Mouse (Mus musculus) CD4-positive, CD25-positive, alpha-beta regulatory T cell, adult 4 months (primary cell): Measurements from ENCODE around the gene Mrpl22. TPM values are rescaled to one million over a fixed set of nuclear protein-coding genes. Genes with fewer than 3 reads are reported as not detected.
"Not testable (repeated sequence)": the region's sequence is repeated elsewhere in the genome, so short reads cannot be mapped to it uniquely, and the experiment has no call there.

Source experiments
- ATAC-seq: one replicate; pipeline ENCODE4 v1.8.0; 2017
- polyA plus RNA-seq, 2 experiments: library from polyadenylated mRNA; unstranded; fragments of 100-300 nt; shearing (Covaris generic); gene quantifications; one replicate each; pipeline ENCODE4 v1.2.1; 2017

The Mrpl22 gene
- polyA plus RNA-seq, 2 experiments from 2014 or later = 66.8 to 74.2 TPM

GRCm38 (mm10) chr11:58180756-58181155 lies 9.3 kb downstream of the Mrpl22 start:
- ATAC-seq = no peak

- peak; percentile 79 for ATAC-seq
Measured at GRCm38 (mm10) chr11:58183579-58183978, 12.1 kb downstream of the Mrpl22 start.

GRCm38 (mm10) chr11:58189675-58190074 lies 18.2 kb downstream of the Mrpl22 start:
- ATAC-seq = peak; percentile 63

- ATAC-seq = peak; percentile 43
Measured at GRCm38 (mm10) chr11:58193326-58193725, 21.9 kb downstream of the Mrpl22 start.

GRCm38 (mm10) chr11:58193860-58194520 lies 22.5 kb downstream of the Mrpl22 start:
- peak; percentile 2 for ATAC-seq

GRCm38 (mm10) chr11:58198663-58199062 lies 27.2 kb downstream of the Mrpl22 start:
- no peak for ATAC-seq

- ATAC-seq = peak; percentile 93
Measured at GRCm38 (mm10) chr11:58199229-58200037, 28.0 kb downstream of the Mrpl22 start, which contains the start of the genes Igtp and Irgm2. Igtp (plus strand) TSS chr11:58199556. Irgm2 (plus strand) TSS chr11:58199618.

GRCm38 (mm10) chr11:58200226-58200625 lies 28.8 kb downstream of the Mrpl22 start:
- ATAC-seq = peak; percentile 41

- peak; percentile 21 for ATAC-seq
Measured at GRCm38 (mm10) chr11:58201052-58201451, 29.6 kb downstream of the Mrpl22 start.

- peak; percentile 1 for ATAC-seq
Measured at GRCm38 (mm10) chr11:58210321-58210886, 38.9 kb downstream of the Mrpl22 start.

- ATAC-seq = peak; percentile 66
Measured at GRCm38 (mm10) chr11:58211062-58211681, 39.7 kb downstream of the Mrpl22 start.

- ATAC-seq = peak; percentile 53
Measured at GRCm38 (mm10) chr11:58211682-58212067, 40.2 kb downstream of the Mrpl22 start.

GRCm38 (mm10) chr11:58213673-58214342 lies 42.3 kb downstream of the Mrpl22 start:
- no peak for ATAC-seq

- peak; percentile 70 for ATAC-seq
Measured at GRCm38 (mm10) chr11:58214391-58215048, 43.1 kb downstream of the Mrpl22 start.

GRCm38 (mm10) chr11:58215049-58215430 lies 43.6 kb downstream of the Mrpl22 start:
- peak; percentile 2 for ATAC-seq

GRCm38 (mm10) chr11:58215814-58216213 lies 44.4 kb downstream of the Mrpl22 start:
- no peak for ATAC-seq

- ATAC-seq = peak; percentile 16
Measured at GRCm38 (mm10) chr11:58216823-58217222, 45.4 kb downstream of the Mrpl22 start.

- ATAC-seq = no peak
Measured at GRCm38 (mm10) chr11:58223751-58224150, 52.3 kb downstream of the Mrpl22 start.

- ATAC-seq = peak; percentile 75
Measured at GRCm38 (mm10) chr11:58224313-58224712, 52.9 kb downstream of the Mrpl22 start.

GRCm38 (mm10) chr11:58224872-58225271 lies 53.4 kb downstream of the Mrpl22 start:
- not testable (repeated sequence) for ATAC-seq

GRCm38 (mm10) chr11:58225655-58226054 lies 54.2 kb downstream of the Mrpl22 start:
- ATAC-seq = peak; percentile 75

- no peak for ATAC-seq
Measured at GRCm38 (mm10) chr11:58226425-58226824, 55.0 kb downstream of the Mrpl22 start.
